Comparison of ENCODE assay signal across 23 mouse cellular contexts in genomic region chr11:59803516-59803915, GRCm38 (mm10). TPM values are rescaled to one million over a fixed set of nuclear protein-coding genes. Genes with fewer than 3 reads are reported as not detected.
DNase-seq lines count a peak whose midpoint lies in the region; ATAC-seq and TF ChIP-seq lines count a peak whose summit lies in the region.
"Had no signal": no experiment of that assay in that cellular context is flagged by ENCODE, and none has a peak within 500 bp of the region (broad histone marks: within the 10 kb centered on the region; RNA-seq: fewer than 3 reads in every experiment).

No protein-coding gene starts in this region.

- no peak for TF ChIP-seq CTCF in gastrocnemius, adult 2 months (IDR thresholded peaks at IDR 0.05)
- TF ChIP-seq CTCF in midbrain, postnatal 0 days (IDR thresholded peaks at IDR 0.05) = no peak

- WGBS in forebrain, embryonic 11.5 days = 91% methylated on average over 14 of the region's 14 CpGs
- 90% methylated on average over 14 of the region's 14 CpGs for WGBS in forebrain, embryonic 14.5 days
- WGBS in limb, embryonic 14.5 days = 65% methylated on average over 14 of the region's 14 CpGs
- 94% methylated on average over 14 of the region's 14 CpGs for WGBS in midbrain, postnatal 0 days

- intact Hi-C loops in gastrocnemius, adult 2 months (cut with DNase I) = no loop called here

- no peak overlapping the region for H3K4me2 ChIP-seq in forebrain, embryonic 11.5 days (ENCODE audit: low read depth, low read length, severe bottlenecking)
- H3K4me2 ChIP-seq in forebrain, embryonic 14.5 days (ENCODE audit: low read length) = no peak overlapping the region
- no peak overlapping the region for H3K4me2 ChIP-seq in limb, embryonic 14.5 days (replicated peaks; ENCODE audit: low read depth, low read length, severe bottlenecking)
- H3K4me2 ChIP-seq in midbrain, postnatal 0 days (ENCODE audit: low read depth, low read length, poor library complexity, severe bottlenecking) = no peak overlapping the region
- H3K4me2 ChIP-seq: embryonic facial prominence, embryonic 12.5 days; embryonic facial prominence, embryonic 15.5 days; forebrain, embryonic 13.5 days had no signal

- ATAC-seq in forebrain, embryonic 11.5 days (replicated peaks; ENCODE audit: low FRiP score) = no peak
- ATAC-seq in forebrain, embryonic 14.5 days = no peak
- ATAC-seq in limb, embryonic 14.5 days (ENCODE audit: low FRiP score, low read depth) = 0 out of 2 replicates have a peak, but pooled peaks have one; percentile 18
- no peak for ATAC-seq in midbrain, postnatal 0 days (ENCODE audit: low FRiP score)
- ATAC-seq: forebrain, embryonic 13.5 days; forebrain, embryonic 16.5 days had no signal

- peaks cover 2% of the 10 kb centered on the region; the same call in 1 of the 2 replicates for H3K4me1 ChIP-seq in forebrain, embryonic 11.5 days (replicated peaks; ENCODE audit: control insufficient read depth, insufficient read depth, low read length)
- H3K4me1 ChIP-seq in forebrain, embryonic 14.5 days (ENCODE audit: control insufficient read depth, insufficient read depth, low read length) = peaks cover 2% of the 10 kb centered on the region
- peaks cover 2% of the 10 kb centered on the region; the same call in 1 of the 2 replicates for H3K4me1 ChIP-seq in limb, embryonic 14.5 days (ENCODE audit: control insufficient read depth, insufficient read depth, low read length)
- peaks cover 2% of the 10 kb centered on the region; the same call in 1 of the 2 replicates for H3K4me1 ChIP-seq in midbrain, postnatal 0 days (ENCODE audit: insufficient read depth, low read length)

- H3K36me3 ChIP-seq in forebrain, embryonic 11.5 days (ENCODE audit: control insufficient read depth, insufficient read depth, low read length) = peaks cover 9% of the 10 kb centered on the region; the same call in 1 of the 2 replicates
- H3K36me3 ChIP-seq in forebrain, embryonic 14.5 days (ENCODE audit: control insufficient read depth, insufficient read depth, low read length) = peaks cover 87% of the 10 kb centered on the region
- peaks cover 94% of the 10 kb centered on the region for H3K36me3 ChIP-seq in limb, embryonic 14.5 days (ENCODE audit: control insufficient read depth, insufficient read depth, low read length)
- peaks cover 79% of the 10 kb centered on the region for H3K36me3 ChIP-seq in midbrain, postnatal 0 days (ENCODE audit: insufficient read depth, low read length)

- peak; percentile 49 for DNase-seq in forebrain, embryonic 11.5 days (ENCODE audit: low spot score)
- no peak for DNase-seq in forebrain, embryonic 14.5 days (ENCODE audit: low spot score)
- peak; percentile 61 for DNase-seq in gastrocnemius, adult 2 months
- DNase-seq in gastrocnemius, postnatal 4 days (ENCODE audit: low spot score in 2 of 2) = no peak
- DNase-seq in limb, embryonic 14.5 days (ENCODE audit: low spot score) = no peak
- DNase-seq in skeletal muscle tissue, adult 2 months (ENCODE audit: low read depth, low spot score) = peak; percentile 65
- DNase-seq in midbrain, postnatal 0 days (ENCODE audit: low spot score) = no peak
- DNase-seq: adrenal gland, adult 2 months; adrenal gland, postnatal 10 days; adrenal gland, postnatal 25 days; cerebellum, adult 11 months; cerebellum, adult 18-20 months; cerebellum, adult 8-10 months; cerebellum, adult 9-11 months; cerebellum, postnatal 14 days; cerebellum, postnatal 36 days; embryo, embryonic 11 days had no signal

- H3K27me3 ChIP-seq in forebrain, embryonic 11.5 days (ENCODE audit: control insufficient read depth, insufficient read depth, low read length) = no peaks in the 10 kb centered on the region
- H3K27me3 ChIP-seq in forebrain, embryonic 14.5 days (replicated peaks; ENCODE audit: control insufficient read depth, insufficient read depth, low read length) = no peaks in the 10 kb centered on the region
- H3K27me3 ChIP-seq in limb, embryonic 14.5 days (ENCODE audit: control insufficient read depth, insufficient read depth, low read length) = no peaks in the 10 kb centered on the region
- H3K27me3 ChIP-seq in midbrain, postnatal 0 days (ENCODE audit: insufficient read depth, low read length) = no peaks in the 10 kb centered on the region
- H3K27me3 ChIP-seq: embryonic facial prominence, embryonic 12.5 days; embryonic facial prominence, embryonic 15.5 days; forebrain, embryonic 13.5 days had no signal

- TF ChIP-seq POLR2A in limb, embryonic 14.5 days (IDR thresholded peaks at IDR 0.05; ENCODE audit: borderline replicate concordance, extremely low read depth, insufficient read depth, insufficient read length) = no peak

- H3K9ac ChIP-seq in forebrain, embryonic 11.5 days (ENCODE audit: low read length) = no peak overlapping the region
- H3K9ac ChIP-seq in forebrain, embryonic 14.5 days (ENCODE audit: low read length) = no peak overlapping the region
- no peak overlapping the region for H3K9ac ChIP-seq in limb, embryonic 14.5 days (ENCODE audit: low read depth, low read length, severe bottlenecking)
- no peak overlapping the region for H3K9ac ChIP-seq in midbrain, postnatal 0 days (replicated peaks; ENCODE audit: low read length, poor library complexity, severe bottlenecking)
- H3K9ac ChIP-seq: embryonic facial prominence, embryonic 12.5 days; embryonic facial prominence, embryonic 15.5 days; forebrain, embryonic 13.5 days had no signal

- no peaks in the 10 kb centered on the region for H3K9me3 ChIP-seq in forebrain, embryonic 11.5 days (ENCODE audit: control insufficient read depth, low read length)
- H3K9me3 ChIP-seq in forebrain, embryonic 14.5 days (replicated peaks; ENCODE audit: control insufficient read depth, low read length) = no peaks in the 10 kb centered on the region
- no peaks in the 10 kb centered on the region for H3K9me3 ChIP-seq in limb, embryonic 14.5 days (ENCODE audit: control insufficient read depth, low read length)
- no peaks in the 10 kb centered on the region for H3K9me3 ChIP-seq in midbrain, postnatal 0 days (ENCODE audit: low read length)
- H3K9me3 ChIP-seq: embryonic facial prominence, embryonic 12.5 days; embryonic facial prominence, embryonic 15.5 days; forebrain, embryonic 10.5 days; forebrain, embryonic 13.5 days had no signal

- no peak overlapping the region for H3K27ac ChIP-seq in forebrain, embryonic 11.5 days (ENCODE audit: low read depth, low read length)
- no peak overlapping the region for H3K27ac ChIP-seq in forebrain, embryonic 14.5 days (ENCODE audit: low read depth, low read length)
- H3K27ac ChIP-seq in gastrocnemius, adult 2 months = peak overlapping the region; percentile 69
- no peak overlapping the region for H3K27ac ChIP-seq in limb, embryonic 14.5 days (replicated peaks; ENCODE audit: low read depth, low read length)
- H3K27ac ChIP-seq in midbrain, postnatal 0 days (ENCODE audit: low read depth, low read length) = no peak overlapping the region
- H3K27ac ChIP-seq: embryonic facial prominence, embryonic 12.5 days; embryonic facial prominence, embryonic 15.5 days; forebrain, embryonic 10.5 days; forebrain, embryonic 13.5 days had no signal

- no peak overlapping the region for H3K4me3 ChIP-seq in forebrain, embryonic 11.5 days (ENCODE audit: low read depth, low read length)
- no peak overlapping the region for H3K4me3 ChIP-seq in forebrain, embryonic 14.5 days (ENCODE audit: low read depth, low read length)
- H3K4me3 ChIP-seq in gastrocnemius, adult 2 months = no peak overlapping the region; the same call in 1 of the 2 replicates
- H3K4me3 ChIP-seq in limb, embryonic 14.5 days (replicated peaks; ENCODE audit: low read length) = no peak overlapping the region
- H3K4me3 ChIP-seq in midbrain, postnatal 0 days (ENCODE audit: low read depth, low read length) = no peak overlapping the region
- H3K4me3 ChIP-seq: embryonic facial prominence, embryonic 12.5 days; embryonic facial prominence, embryonic 15.5 days; erythroblast, embryonic 14.5 days; forebrain, embryonic 10.5 days; forebrain, embryonic 13.5 days had no signal

RNA-seq across cellular contexts. Expression of gene Flcn, which starts 6.3 kb away (rescaled TPM):
- 36.0 and 36.7 TPM in 2 replicates for polyA plus RNA-seq in forebrain, embryonic 11.5 days (2014; fragmentation: Nextera tagmentation; extraction: Ambion mirVana)
- polyA plus RNA-seq in forebrain, embryonic 14.5 days (2014; fragmentation: Nextera tagmentation; extraction: Ambion mirVana) = 29.4 and 36.6 TPM in 2 replicates
- 10 to 100 TPM; 46.3 to 51.3 TPM for total RNA-seq in gastrocnemius, adult 2 months (2021)
- 10 to 100 TPM; 28.2 to 28.8 TPM for total RNA-seq in gastrocnemius, postnatal 4 days (2021)
- polyA plus RNA-seq in limb, embryonic 14.5 days (2012; rRNA removed) = 51.1 and 63.5 TPM in 2 replicates
- 27.6 and 33.1 TPM in 2 replicates for polyA plus RNA-seq in limb, embryonic 14.5 days (2014; fragmentation: Nextera tagmentation; extraction: Ambion mirVana)
- total RNA-seq in midbrain, postnatal 0 days (2014; rRNA removed) = 41.5 and 44.0 TPM in 2 replicates
- 31.0 and 34.7 TPM in 2 replicates for polyA plus RNA-seq in midbrain, postnatal 0 days (2015; fragmentation: Nextera tagmentation; extraction: Ambion mirVana)

RNA-seq across cellular contexts. Expression of gene Pld6, which starts 16.1 kb away (rescaled TPM):
- polyA plus RNA-seq in forebrain, embryonic 11.5 days (2014; fragmentation: Nextera tagmentation; extraction: Ambion mirVana) = 0.72 and 1.3 TPM in 2 replicates
- polyA plus RNA-seq in forebrain, embryonic 14.5 days (2014; fragmentation: Nextera tagmentation; extraction: Ambion mirVana) = 1.3 and 1.5 TPM in 2 replicates
- not detected for total RNA-seq in gastrocnemius, adult 2 months (2021)
- under 1 TPM; 0.44 to 0.66 TPM for total RNA-seq in gastrocnemius, postnatal 4 days (2021)
- 5.1 and 5.9 TPM in 2 replicates for polyA plus RNA-seq in limb, embryonic 14.5 days (2012; rRNA removed)
- polyA plus RNA-seq in limb, embryonic 14.5 days (2014; fragmentation: Nextera tagmentation; extraction: Ambion mirVana) = 0.58 and 1.4 TPM in 2 replicates
- 18.3 and 19.0 TPM in 2 replicates for total RNA-seq in midbrain, postnatal 0 days (2014; rRNA removed)
- 26.2 and 32.2 TPM in 2 replicates for polyA plus RNA-seq in midbrain, postnatal 0 days (2015; fragmentation: Nextera tagmentation; extraction: Ambion mirVana)
- polyA plus RNA-seq: erythroblast, embryonic 14.5 days had no signal

RNA-seq across cellular contexts. Expression of gene Nt5m, which starts 35.7 kb away (rescaled TPM):
- 39.1 and 40.5 TPM in 2 replicates for polyA plus RNA-seq in forebrain, embryonic 11.5 days (2014; fragmentation: Nextera tagmentation; extraction: Ambion mirVana)
- 52.6 and 54.8 TPM in 2 replicates for polyA plus RNA-seq in forebrain, embryonic 14.5 days (2014; fragmentation: Nextera tagmentation; extraction: Ambion mirVana)
- 10 to 100 TPM; 17.8 to 22.2 TPM for total RNA-seq in gastrocnemius, adult 2 months (2021)
- total RNA-seq in gastrocnemius, postnatal 4 days (2021) = 10 to 100 TPM; 18.8 to 22.6 TPM
- 39.7 and 47.3 TPM in 2 replicates for polyA plus RNA-seq in limb, embryonic 14.5 days (2012; rRNA removed)
- 41.9 and 43.1 TPM in 2 replicates for polyA plus RNA-seq in limb, embryonic 14.5 days (2014; fragmentation: Nextera tagmentation; extraction: Ambion mirVana)
- total RNA-seq in midbrain, postnatal 0 days (2014; rRNA removed) = 72.6 and 86.9 TPM in 2 replicates
- 92.2 and 99.1 TPM in 2 replicates for polyA plus RNA-seq in midbrain, postnatal 0 days (2015; fragmentation: Nextera tagmentation; extraction: Ambion mirVana)

RNA-seq across cellular contexts. Expression of gene Cops3, which starts 36.1 kb away (rescaled TPM):
- polyA plus RNA-seq in forebrain, embryonic 11.5 days (2014; fragmentation: Nextera tagmentation; extraction: Ambion mirVana) = 251 and 258 TPM in 2 replicates
- polyA plus RNA-seq in forebrain, embryonic 14.5 days (2014; fragmentation: Nextera tagmentation; extraction: Ambion mirVana) = 232 and 257 TPM in 2 replicates
- total RNA-seq in gastrocnemius, adult 2 months (2021) = 10 to 100 TPM; 84.8 to 89.9 TPM
- 10 to 100 TPM; 84.8 to 86.3 TPM for total RNA-seq in gastrocnemius, postnatal 4 days (2021)
- polyA plus RNA-seq in limb, embryonic 14.5 days (2012; rRNA removed) = 70.6 and 84.2 TPM in 2 replicates
- polyA plus RNA-seq in limb, embryonic 14.5 days (2014; fragmentation: Nextera tagmentation; extraction: Ambion mirVana) = 192 and 198 TPM in 2 replicates
- total RNA-seq in midbrain, postnatal 0 days (2014; rRNA removed) = 94.1 and 104 TPM in 2 replicates
- polyA plus RNA-seq in midbrain, postnatal 0 days (2015; fragmentation: Nextera tagmentation; extraction: Ambion mirVana) = 147 and 148 TPM in 2 replicates

Comparison
In these comparisons a context has a peak if more than half of its experiments do, and no peak if none do; other contexts are left out.
1. DNase-seq: peak in forebrain, embryonic 11.5 days (single experiment), gastrocnemius, adult 2 months (single experiment) and skeletal muscle tissue, adult 2 months (single experiment); none in forebrain, embryonic 14.5 days (single experiment), gastrocnemius, postnatal 4 days (0 of 2), limb, embryonic 14.5 days (single experiment) and midbrain, postnatal 0 days (single experiment).